10 mouse cellular contexts compared by ENCODE assay signal in genomic region chr1:36059959-36060953, GRCm38 (mm10). TPM values are rescaled to one million over a fixed set of nuclear protein-coding genes. Genes with fewer than 3 reads are reported as not detected.
DNase-seq lines count a peak whose midpoint lies in the region; ATAC-seq and TF ChIP-seq lines count a peak whose summit lies in the region.
"Had no signal": no experiment of that assay in that cellular context is flagged by ENCODE, and none has a peak within 500 bp of the region (broad histone marks: within the 10 kb centered on the region; RNA-seq: fewer than 3 reads in every experiment).

No protein-coding gene starts in this region.

- H3K4me3 ChIP-seq in gastrocnemius, adult 2 months: no peak overlapping the region
- H3K4me3 ChIP-seq in midbrain, embryonic 11.5 days (ENCODE audit: low read depth, low read length): no peak overlapping the region
- no peak overlapping the region for H3K4me3 ChIP-seq in midbrain, embryonic 15.5 days
- H3K4me3 ChIP-seq in kidney, embryonic 16.5 days (ENCODE audit: low read length): no peak overlapping the region
- H3K4me3 ChIP-seq: megakaryocyte, embryonic 14.5 days had no signal

- H3K27me3 ChIP-seq in midbrain, embryonic 11.5 days (ENCODE audit: control insufficient read depth, insufficient read depth, low read length): no peaks in the 10 kb centered on the region
- H3K27me3 ChIP-seq in midbrain, embryonic 15.5 days (replicated peaks): 0 out of 2 replicates have a peak, but pooled peaks cover 2% of the 10 kb centered on the region
- no peaks in the 10 kb centered on the region for H3K27me3 ChIP-seq in kidney, embryonic 16.5 days (ENCODE audit: insufficient read depth, low read length)

- ATAC-seq in midbrain, embryonic 11.5 days (ENCODE audit: low FRiP score): no peak
- ATAC-seq in midbrain, embryonic 15.5 days (replicated peaks): no peak
- ATAC-seq in kidney, embryonic 16.5 days (ENCODE audit: low FRiP score, low TSS enrichment): no peak
- no peak for ATAC-seq in CD4-positive, CD25-positive, alpha-beta regulatory T cell, adult 4 months

- H3K27ac ChIP-seq in gastrocnemius, adult 2 months: no peak overlapping the region
- peak overlapping the region; percentile 32 for H3K27ac ChIP-seq in midbrain, embryonic 11.5 days (ENCODE audit: low read depth, low read length)
- no peak overlapping the region for H3K27ac ChIP-seq in midbrain, embryonic 15.5 days
- H3K27ac ChIP-seq in kidney, embryonic 16.5 days (ENCODE audit: low read length): peak overlapping the region; percentile 26; the same call in 1 of the 2 replicates

- H3K36me3 ChIP-seq in midbrain, embryonic 11.5 days (ENCODE audit: control insufficient read depth, insufficient read depth, low read length): no peaks in the 10 kb centered on the region
- no peaks in the 10 kb centered on the region for H3K36me3 ChIP-seq in midbrain, embryonic 15.5 days (replicated peaks)
- no peaks in the 10 kb centered on the region for H3K36me3 ChIP-seq in kidney, embryonic 16.5 days (ENCODE audit: insufficient read depth, low read length)

- H3K4me2 ChIP-seq in midbrain, embryonic 11.5 days: no peak overlapping the region
- H3K4me2 ChIP-seq in midbrain, embryonic 15.5 days: no peak overlapping the region
- no peak overlapping the region for H3K4me2 ChIP-seq in kidney, embryonic 16.5 days (replicated peaks; ENCODE audit: low read depth, low read length)

- 0 out of 2 replicates have a peak overlapping the region, but pooled peaks have one; percentile 12 for H3K9ac ChIP-seq in midbrain, embryonic 11.5 days (ENCODE audit: low read length)
- no peak overlapping the region for H3K9ac ChIP-seq in midbrain, embryonic 15.5 days
- no peak overlapping the region for H3K9ac ChIP-seq in kidney, embryonic 16.5 days (replicated peaks; ENCODE audit: low read length)

- no peaks in the 10 kb centered on the region for H3K9me3 ChIP-seq in midbrain, embryonic 11.5 days (ENCODE audit: control insufficient read depth, low read length)
- no peaks in the 10 kb centered on the region for H3K9me3 ChIP-seq in midbrain, embryonic 15.5 days
- H3K9me3 ChIP-seq in kidney, embryonic 16.5 days (ENCODE audit: low read length): no peaks in the 10 kb centered on the region
- H3K9me3 ChIP-seq: megakaryocyte, embryonic 14.5 days had no signal

- 28% methylated on average over 13 of the region's 13 CpGs for WGBS in midbrain, embryonic 11.5 days
- WGBS in midbrain, embryonic 15.5 days: 26% methylated on average over 13 of the region's 13 CpGs
- 57% methylated on average over 13 of the region's 13 CpGs for WGBS in kidney, embryonic 16.5 days

- peaks cover 25% of the 10 kb centered on the region for H3K4me1 ChIP-seq in midbrain, embryonic 11.5 days (ENCODE audit: control insufficient read depth, insufficient read depth, low read length)
- H3K4me1 ChIP-seq in midbrain, embryonic 15.5 days: peaks cover 17% of the 10 kb centered on the region
- H3K4me1 ChIP-seq in kidney, embryonic 16.5 days (ENCODE audit: insufficient read depth, low read length): peaks cover 11% of the 10 kb centered on the region

- intact Hi-C loops in gastrocnemius, adult 2 months (cut with DNase I): loop anchor here (10.0 kb wide), 1 partner anchor 225 kb away; no protein-coding TSS in a partner anchor

- peak; percentile 2 for DNase-seq in gastrocnemius, postnatal 25 days
- DNase-seq in gastrocnemius, adult 2 months: no peak
- peak; percentile 90 for DNase-seq in midbrain, embryonic 11.5 days (ENCODE audit: low spot score, missing footprints)
- DNase-seq in urinary bladder, adult 2 months (ENCODE audit: low spot score): peak; percentile 24
- DNase-seq in ovary, postnatal 10 days (ENCODE audit: low spot score): no peak
- DNase-seq: gastrocnemius, postnatal 10 days had no signal

- no peak for TF ChIP-seq CTCF in gastrocnemius, adult 2 months (IDR thresholded peaks at IDR 0.05)

RNA-seq across cellular contexts. Expression of gene Hs6st1, which starts 7.9 kb away (rescaled TPM):
- 10 to 100 TPM; 20.0 to 20.8 TPM for total RNA-seq in gastrocnemius, postnatal 25 days (2021)
- 10 to 100 TPM; 20.7 to 22.0 TPM for total RNA-seq in gastrocnemius, adult 2 months (2021)
- polyA plus RNA-seq in midbrain, embryonic 11.5 days (2014; fragmentation: Nextera tagmentation; extraction: Ambion mirVana): 16.7 and 20.3 TPM in 2 replicates
- 26.1 and 29.6 TPM in 2 replicates for polyA plus RNA-seq in midbrain, embryonic 15.5 days (2015; fragmentation: Nextera tagmentation; extraction: Ambion mirVana)
- polyA plus RNA-seq in kidney, embryonic 16.5 days (2015; fragmentation: Nextera tagmentation; extraction: Ambion mirVana): 8.0 and 8.5 TPM in 2 replicates
- polyA plus RNA-seq in urinary bladder, adult 2 months (2012; rRNA removed): 29.0 and 30.1 TPM in 2 replicates
- 1 to 10 TPM; 4.3 to 4.7 TPM for polyA plus RNA-seq in CD4-positive, CD25-positive, alpha-beta regulatory T cell, adult 4 months (2017; shearing (Covaris generic))

Comparison
In these comparisons a context has a peak if more than half of its experiments do, and no peak if none do; other contexts are left out.
1. DNase-seq: peak in gastrocnemius, postnatal 25 days (single experiment), midbrain, embryonic 11.5 days (single experiment) and urinary bladder, adult 2 months (single experiment); none in gastrocnemius, adult 2 months (single experiment) and ovary, postnatal 10 days (single experiment).
2. H3K27ac ChIP-seq: peak in midbrain, embryonic 11.5 days (single experiment) and kidney, embryonic 16.5 days (single experiment); none in gastrocnemius, adult 2 months (single experiment) and midbrain, embryonic 15.5 days (single experiment).